Mouse (Mus musculus) kidney, postnatal 10 days (tissue): Measurements from ENCODE around the gene Sgsm1.
"Not testable (repeated sequence)": the region's sequence is repeated elsewhere in the genome, so short reads cannot be mapped to it uniquely, and the experiment has no call there.

Source experiments
- DNase-seq: peaks from one replicate; pipeline ENCODE4 v3.0.0; 2021; ENCODE audit warnings: mixed read lengths

The Sgsm1 gene

DNA sequence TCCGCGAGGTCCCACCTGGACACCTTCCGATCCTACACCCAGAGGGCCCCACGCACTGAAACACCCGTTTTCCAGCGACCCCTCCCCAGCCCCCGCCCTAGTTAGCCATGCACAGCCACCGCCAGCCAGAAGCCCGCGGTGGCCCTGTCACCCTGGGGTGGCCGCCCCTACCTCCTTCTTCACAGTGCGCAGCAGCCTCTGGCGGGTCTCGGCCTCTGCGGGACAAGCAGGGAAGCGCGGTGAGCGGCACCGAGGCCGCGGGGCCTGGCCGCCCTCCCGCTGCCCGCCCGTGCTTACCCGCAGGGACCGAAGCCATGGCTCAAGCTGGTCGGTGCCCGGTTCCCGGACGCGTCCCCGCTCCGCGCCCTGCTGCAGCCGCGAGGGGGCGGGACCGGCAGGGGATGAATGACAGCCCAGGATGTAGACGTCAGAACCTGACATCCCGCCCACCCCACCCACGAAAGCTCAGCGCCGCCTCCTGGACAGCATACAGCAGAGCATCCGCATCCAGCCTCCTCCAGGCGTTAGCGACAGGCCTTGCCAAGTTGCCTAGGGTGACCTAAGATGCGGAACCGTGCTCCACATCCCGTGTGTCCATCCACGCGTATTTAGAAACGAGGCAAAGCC lies at the start of gene Sgsm1:
Gene Sgsm1 (minus strand): TSS at position 410 of the 627 bp plus-strand sequence.
- peak; percentile 90 for DNase-seq

DNA sequence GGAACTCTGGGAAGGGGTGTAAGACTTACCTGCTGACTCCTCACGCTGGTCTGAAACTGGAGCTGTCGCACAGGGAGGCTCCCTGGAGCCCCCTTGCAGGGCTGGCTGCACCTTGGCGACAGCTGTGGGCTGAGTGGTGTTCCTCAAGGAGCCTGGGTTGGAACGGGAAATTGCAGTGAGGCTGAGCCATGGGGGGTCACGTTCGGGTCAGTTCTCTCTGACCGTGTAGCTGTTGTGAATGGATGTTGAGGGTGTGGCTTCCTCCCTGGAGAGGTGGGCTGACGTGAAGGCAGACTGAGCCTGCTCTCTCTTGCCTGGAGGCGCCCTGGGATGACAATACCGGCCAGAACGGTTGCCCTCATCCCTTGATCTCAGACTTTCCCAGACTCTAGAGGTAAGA lies 48.2 kb upstream of the Sgsm1 start:
- peak; percentile 47 for DNase-seq

DNA sequence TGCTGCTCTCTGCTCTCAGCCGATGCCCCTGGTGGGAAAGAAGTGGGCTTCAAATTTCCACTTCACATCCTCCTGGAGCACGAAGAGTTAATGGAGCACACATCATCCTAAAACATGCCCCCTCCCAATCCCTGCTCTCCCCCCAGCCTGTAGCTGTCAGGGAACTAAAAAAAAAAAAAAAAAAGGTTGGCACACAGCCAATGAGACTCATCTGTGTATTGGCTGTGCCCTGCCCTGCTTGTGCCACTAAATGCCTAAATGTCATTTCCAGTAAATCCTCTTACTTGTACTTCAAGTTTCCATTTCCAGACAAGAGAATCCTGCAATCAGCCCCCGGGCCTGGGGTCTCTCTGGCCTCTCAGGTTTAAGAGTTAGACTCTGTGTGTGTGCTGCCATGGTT lies 47.1 kb upstream of the Sgsm1 start:
- no peak for DNase-seq

- no peak for DNase-seq
Measured at GRCm38 (mm10) chr5:113357186-113357585, 46.6 kb upstream of the Sgsm1 start, which contains the start of gene Aym1. Gene Aym1 (plus strand): TSS chr5:113357294.

GRCm38 (mm10) chr5:113354311-113354710 lies 43.7 kb upstream of the Sgsm1 start:
- DNase-seq: no peak

DNA sequence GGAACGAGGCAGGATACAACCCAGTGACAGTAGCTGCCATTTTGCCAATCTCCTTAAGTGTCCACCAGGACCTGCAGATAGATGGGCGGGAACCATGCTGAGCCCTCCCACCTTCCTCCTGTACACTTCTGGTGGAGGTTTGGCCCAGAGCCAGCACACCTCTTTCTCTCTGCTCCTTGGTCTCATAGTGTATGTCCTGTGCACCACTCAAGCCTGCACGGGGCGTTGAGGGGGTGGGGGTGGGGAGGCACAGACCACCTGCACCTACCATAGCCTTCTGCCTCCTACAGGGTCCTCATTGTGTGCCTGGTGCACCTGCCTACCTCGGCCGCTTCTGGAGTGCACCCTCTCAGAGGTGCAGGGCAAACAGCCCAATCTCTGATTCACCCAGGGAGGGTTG lies 42.0 kb upstream of the Sgsm1 start:
- no peak for DNase-seq

GRCm38 (mm10) chr5:113351768-113352167 lies 41.2 kb upstream of the Sgsm1 start:
- DNase-seq: no peak

DNA sequence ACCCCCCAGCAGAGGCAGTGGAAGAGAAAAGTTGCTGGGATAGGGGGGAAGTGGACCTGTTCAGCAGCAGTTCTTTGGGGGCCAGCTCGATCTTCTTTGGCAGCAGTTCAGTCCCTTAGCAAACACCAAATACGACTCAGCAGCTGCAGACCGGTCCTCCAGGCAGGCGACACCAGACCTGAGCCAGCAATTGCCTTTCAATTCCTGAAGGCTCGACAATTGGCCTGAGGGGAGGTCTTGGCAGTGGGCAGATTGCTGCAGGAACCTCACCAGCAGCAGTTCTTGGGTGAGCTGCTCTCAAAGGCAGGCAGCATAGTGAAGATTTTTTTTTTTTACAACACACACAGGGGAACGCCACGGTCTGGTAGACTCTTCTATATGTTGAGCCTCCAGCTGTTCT lies 39.2 kb upstream of the Sgsm1 start:
- no peak for DNase-seq

- no peak for DNase-seq
Measured at GRCm38 (mm10) chr5:113349226-113349625, 38.6 kb upstream of the Sgsm1 start.

DNA sequence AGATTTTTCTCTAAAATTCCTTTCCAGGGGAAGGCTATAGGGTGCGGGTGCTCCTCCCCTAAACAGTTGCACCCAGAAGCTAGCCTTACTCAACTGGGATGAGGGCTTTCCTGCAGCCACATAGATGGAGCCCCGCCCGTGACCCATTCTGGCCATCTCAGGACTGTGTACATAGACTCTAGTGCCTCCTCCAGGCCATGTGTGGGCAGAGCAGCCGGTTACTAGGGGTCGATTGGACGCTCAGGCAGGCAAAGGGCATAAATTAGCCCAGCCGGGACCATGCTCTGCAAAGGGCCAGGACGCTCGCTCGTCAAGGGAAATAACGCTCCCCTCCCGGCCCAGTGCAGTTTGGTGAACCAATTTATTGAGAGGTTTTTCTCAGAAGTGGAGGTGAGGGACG lies 38.0 kb upstream of the Sgsm1 start:
- peak; percentile 35 for DNase-seq

GRCm38 (mm10) chr5:113347593-113347992 lies 37.0 kb upstream of the Sgsm1 start:
- DNase-seq: no peak

- DNase-seq: not testable (repeated sequence)
Measured at GRCm38 (mm10) chr5:113346651-113347050, 36.1 kb upstream of the Sgsm1 start.

DNA sequence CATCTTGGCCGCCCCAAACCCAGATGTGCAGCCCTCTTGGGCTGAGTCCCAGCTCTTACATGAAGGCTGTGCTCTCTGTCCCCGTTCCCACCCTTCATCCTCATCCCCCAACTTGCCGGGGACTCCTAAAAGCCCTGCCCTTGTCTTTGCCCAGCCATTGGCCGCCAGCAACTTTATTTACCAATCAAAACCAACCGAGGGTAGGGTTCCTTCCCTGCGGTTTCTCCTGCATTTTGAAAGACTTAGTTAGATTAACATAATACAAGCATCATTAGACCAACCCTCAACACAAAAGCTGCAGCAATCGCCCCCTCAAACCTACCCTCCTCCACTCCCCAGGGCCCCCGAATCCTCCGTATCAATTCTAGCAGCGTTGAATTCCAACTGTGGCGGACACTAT lies 35.2 kb upstream of the Sgsm1 start:
- DNase-seq: no peak

DNA sequence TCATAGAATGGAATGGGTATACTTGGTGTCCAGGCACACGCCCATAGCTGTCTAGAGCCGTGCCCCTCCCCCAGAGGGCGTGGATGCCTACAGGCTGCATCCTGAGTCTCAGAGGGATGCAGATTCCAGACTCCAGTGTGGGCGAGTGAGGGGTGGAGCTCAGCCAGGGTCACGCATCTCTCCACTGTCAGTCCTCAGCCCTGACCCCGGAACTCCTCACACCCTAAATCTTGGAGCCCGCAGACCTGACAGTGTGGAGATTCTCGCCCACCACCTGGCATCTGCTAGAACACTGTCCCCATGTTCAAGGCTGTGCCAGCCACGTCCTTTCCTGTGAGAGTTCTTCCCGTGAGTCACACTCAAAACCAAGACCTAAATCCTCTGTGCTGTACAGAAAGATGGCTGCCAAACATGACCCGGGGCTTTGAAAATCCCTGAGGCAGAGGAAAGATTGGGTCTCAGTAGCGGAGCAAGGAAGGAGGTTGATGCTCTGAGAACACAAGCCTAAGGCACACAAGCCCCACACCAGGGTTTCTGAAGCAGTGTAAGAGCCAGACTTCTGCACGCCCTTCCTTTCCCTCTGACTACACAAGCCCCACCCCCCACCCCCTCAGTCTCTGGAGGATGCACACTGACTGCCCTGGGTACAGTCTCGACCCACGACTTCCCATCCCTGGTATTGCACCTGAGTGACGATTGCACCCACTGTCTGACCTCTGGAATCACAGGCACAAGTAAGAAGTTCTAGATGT lies 34.2 kb upstream of the Sgsm1 start:
- DNase-seq: no peak

DNA sequence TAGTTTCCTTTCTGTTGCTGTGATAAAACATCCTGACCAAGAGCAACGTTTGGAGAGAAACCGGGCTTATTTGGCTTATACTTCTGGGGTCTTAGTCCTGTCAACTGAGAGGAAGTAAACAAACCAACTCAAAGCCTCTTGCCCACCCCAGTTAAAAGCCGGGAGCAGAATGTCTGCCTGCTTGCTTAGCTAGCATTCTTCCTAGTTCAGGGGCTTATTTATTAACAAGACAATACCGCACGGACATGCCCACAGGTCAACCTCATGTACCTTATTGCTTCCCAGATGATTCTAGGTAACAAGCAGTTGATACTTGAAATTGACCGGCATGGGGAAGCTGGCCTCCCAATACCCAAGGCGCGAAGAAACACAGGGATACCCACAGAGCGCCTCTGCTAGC lies 25.7 kb upstream of the Sgsm1 start:
- DNase-seq: no peak

- DNase-seq: no peak
Measured at GRCm38 (mm10) chr5:113335732-113336131, 25.1 kb upstream of the Sgsm1 start.

DNA sequence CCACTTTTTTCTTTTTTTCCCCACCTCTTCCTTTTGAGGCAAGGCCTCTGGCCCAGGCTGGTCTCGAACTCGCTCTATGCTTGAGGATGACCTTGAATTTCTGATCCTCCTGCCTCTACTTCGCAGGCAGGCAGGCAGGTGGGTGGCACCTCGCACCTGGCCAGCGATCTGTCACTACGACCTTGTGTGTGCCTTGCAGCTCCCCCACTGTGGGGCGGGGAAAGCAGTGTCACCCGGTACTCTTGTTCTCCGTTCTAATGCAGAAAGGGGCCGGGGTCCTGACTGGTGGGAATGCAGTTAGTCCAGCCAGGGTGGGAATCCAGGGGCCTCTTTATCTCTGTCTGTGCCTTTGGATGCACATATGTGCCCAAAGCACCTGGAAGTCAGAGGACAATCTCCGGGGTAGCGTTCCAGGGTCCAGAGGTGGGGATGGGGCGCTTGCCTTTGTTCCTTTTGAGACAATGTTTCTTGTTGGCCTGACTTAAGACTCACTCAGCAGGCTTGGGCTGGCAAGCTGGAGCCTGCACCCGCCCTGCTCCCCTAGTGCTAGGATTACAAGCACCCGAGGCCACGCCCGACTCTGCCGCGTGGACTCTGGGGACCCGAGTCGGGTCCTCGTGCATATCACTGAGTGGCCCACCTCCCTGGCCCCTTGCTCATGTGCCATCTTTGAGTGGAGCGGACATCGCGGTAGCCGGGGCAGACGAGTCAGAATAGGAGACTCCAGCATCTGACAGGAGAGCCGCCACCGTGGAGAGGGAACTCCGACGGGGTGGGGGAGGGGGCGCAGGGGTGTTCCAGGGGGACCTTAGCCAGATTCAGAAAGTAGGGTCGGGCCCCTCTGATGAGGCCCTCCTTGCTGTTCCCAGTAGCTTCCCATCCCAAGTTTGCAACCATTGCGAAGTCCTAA lies 24.3 kb upstream of the Sgsm1 start:
- no peak for DNase-seq

DNA sequence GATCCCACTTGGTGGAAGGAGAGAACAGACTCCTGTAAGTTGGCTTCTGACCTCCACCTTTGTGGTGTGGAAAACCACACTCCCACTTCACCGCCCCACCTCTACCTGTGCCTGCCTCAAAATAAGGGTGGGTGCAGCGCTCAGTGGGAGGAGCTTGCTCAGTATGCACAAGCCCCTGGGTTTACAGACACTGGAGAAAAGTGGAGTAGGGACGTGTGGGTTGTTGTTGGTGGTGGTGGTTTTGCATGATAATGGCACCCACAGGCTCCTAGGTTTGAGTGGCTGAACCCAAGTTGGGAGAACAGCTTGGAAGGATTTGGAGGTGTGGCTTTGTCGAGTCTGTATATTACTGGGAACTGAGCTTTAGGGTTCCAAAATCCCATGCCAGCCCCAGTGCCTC lies 22.3 kb upstream of the Sgsm1 start:
- DNase-seq: no peak

- DNase-seq: peak; percentile 44
Measured at GRCm38 (mm10) chr5:113332239-113332638, 21.7 kb upstream of the Sgsm1 start.

GRCm38 (mm10) chr5:113330202-113330601 lies 19.6 kb upstream of the Sgsm1 start:
- DNase-seq: no peak

DNA sequence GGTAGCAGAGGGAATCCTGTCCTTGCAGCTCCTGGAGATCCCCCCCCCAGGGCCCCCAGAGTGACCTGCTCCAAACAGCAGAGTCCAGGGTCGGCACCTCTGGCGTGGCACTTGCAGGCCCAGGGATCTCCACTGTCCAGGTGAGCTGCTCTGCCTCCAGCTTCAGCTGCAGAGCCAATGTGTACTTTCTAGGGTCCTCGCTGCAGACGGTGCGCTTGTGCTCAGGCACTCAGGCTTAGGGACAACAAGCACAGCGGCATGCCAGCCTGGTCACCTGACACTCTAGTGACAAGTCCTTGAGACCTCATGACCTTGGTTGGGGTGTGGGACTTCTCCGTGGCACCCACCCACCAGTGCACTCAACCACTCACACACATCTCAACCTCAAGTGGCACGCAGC lies 18.9 kb upstream of the Sgsm1 start:
- no peak for DNase-seq

DNA sequence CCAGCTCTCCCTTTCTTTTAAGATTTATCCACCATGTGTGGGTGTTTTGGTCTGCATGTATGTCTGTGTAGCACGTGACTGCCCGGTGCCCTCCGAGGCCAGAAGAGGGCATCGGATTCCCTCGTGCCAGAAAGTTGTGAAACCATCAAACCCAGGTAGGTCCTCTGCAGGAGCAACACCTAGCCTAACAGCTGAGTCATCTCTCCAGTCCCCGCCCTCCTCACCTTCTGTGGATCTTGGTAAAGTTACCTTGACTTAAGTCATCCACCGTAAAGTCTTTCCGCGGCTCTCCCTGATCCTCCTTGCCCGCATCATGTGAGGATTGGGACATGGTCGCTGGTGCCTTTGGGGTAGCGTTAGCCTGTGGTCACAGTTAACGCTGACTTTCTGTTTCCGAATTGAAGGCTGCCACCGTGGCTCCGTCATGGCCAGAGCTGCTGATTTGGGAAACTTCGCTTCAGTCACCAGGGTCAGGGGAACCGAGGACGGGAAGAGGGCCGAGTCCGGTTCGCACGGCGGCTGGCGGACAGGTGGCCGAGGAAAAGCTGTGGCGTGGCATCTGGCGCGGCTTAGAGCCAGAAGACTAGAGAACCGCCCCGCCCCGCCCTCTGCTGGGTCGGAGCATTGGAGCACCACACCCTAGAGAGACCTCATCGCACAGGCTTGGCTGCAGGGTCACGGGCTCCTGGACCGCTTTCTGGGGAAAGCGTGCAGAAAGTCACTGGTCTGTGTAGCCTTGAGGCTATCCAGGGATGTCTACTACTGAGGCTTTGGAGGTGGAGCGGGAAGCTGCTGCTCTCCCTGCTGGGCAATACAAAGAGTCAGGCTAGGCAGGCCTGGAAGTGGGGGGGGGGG lies 13.4 kb upstream of the Sgsm1 start:
- DNase-seq: peak; percentile 42

DNA sequence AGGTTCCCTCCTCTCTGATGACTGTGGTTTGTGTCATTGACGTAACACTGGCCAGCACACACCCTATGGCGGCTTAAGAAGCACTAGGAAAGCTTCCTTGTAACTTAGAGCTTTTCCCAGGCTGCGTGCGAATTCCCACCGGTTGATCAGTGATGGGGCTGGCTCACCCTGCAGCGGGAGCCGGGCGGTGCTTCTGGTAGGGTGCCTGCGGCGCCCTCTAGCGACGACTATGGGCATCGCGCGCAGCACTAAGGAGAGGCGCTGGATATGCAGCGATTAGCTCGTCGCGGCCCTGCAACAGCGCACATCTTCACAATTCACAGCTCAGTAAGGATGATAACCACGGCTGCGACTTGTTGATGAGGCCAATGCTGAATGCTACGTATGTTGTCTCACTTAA lies 3.4 kb upstream of the Sgsm1 start:
- peak; percentile 88 for DNase-seq
